Mouse (Mus musculus) bone marrow macrophage, adult 2 months (primary cell): ENCODE measurements at regions not wholly inside any gene's neighbourhood (a gene's known extent, or its start where the extent isn't known, plus 50 kb on each side); places are given as distances from the start of the nearest gene placed in this dataset.

Source experiments
- H3K27ac ChIP-seq: 2 replicates; pipeline ENCODE4 v1.5.1; 2012; ENCODE audit warnings: low read depth, low read length; ENCODE audit not compliant: insufficient read depth
- H3K4me1 ChIP-seq: 2 replicates; pipeline ENCODE4 v1.6.1; 2012; ENCODE audit warnings: low read length; ENCODE audit not compliant: control insufficient read depth, insufficient read depth
- H3K4me3 ChIP-seq: 2 replicates; pipeline ENCODE4 v1.5.1; 2012; ENCODE audit warnings: mild to moderate bottlenecking, low read length, moderate library complexity; ENCODE audit not compliant: insufficient read depth
- CTCF ChIP-seq: IDR thresholded peaks from 2 replicates; pipeline ENCODE4 v1.5.1; 2012; ENCODE audit warnings: low read depth, mild to moderate bottlenecking, low read length, moderate library complexity
- POLR2A ChIP-seq: IDR thresholded peaks from 2 replicates; pipeline ENCODE4 v1.6.1; 2012; ENCODE audit warnings: mild to moderate bottlenecking, low read depth, low read length, borderline replicate concordance

GRCm38 (mm10) chr5:136626891-136627290, 59.6 kb upstream of the Cux1 start:
- Histone ChIP-seq H3K27ac (no peak overlapping the region), H3K4me1 (peaks cover 3% of the 10 kb centered on the region), H3K4me3 (no peak overlapping the region)
- TF ChIP-seq POLR2A (no peak), CTCF (no peak)

DNA sequence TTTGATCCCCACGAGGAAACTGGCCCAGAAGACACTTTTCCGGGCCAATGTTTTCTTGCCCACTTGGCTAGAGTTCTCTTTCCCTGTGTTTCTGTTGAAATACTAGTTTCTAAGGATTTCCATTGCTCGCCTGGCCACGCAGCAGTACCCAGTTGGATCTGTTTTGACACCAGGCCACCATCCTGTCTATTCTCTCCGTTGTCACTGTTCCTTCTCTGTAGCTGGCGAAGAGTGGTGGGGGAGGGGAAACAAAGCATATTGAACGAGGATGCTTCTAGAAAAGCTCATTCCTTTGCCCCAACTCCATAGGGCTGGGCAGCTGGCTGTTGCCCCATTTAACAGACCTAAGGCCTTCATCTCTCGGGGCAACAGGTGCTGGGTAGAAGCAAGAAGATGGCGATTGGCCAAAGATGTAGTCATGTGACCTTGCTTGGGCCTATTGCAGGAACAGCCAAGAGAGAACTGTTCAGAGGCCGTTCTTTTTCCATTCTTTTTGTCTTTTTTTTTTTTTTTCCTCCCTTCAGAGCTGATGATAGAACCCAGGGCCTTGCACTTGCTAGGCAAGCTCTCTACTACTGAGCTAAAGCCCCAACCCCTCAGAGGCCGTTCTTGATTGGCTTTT, 60.5 kb upstream of the Cux1 start:
- no peak overlapping the region for H3K27ac ChIP-seq
- H3K4me1 ChIP-seq, result peaks cover 2% of the 10 kb centered on the region
- TF ChIP-seq POLR2A (no peak), CTCF (no peak)
- H3K4me3 ChIP-seq, result no peak overlapping the region

DNA sequence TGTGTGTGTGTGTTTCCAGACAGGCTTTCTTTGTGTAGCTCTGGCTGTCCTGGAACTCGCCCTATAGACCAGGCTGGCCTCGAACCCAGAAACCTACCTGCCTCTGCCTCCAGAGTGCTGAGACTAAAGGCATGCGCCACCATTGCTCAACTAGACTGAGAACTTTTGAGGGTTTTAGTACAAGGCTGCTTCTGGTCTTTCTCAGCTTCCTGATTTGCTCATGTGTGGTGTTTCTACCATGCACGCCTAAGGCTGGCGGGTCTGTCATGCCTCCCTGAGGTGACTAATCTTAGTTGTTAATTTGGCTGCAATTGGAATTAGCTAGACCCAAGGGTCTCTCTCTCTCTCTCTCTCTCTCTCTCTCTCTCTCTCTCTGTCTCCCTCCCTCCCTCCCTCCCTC, 61.2 kb upstream of the Cux1 start:
- no peak overlapping the region for H3K4me3 ChIP-seq
- no peaks in the 10 kb centered on the region for H3K4me1 ChIP-seq
- no peak overlapping the region for H3K27ac ChIP-seq
- TF ChIP-seq CTCF, result no peak
- no peak for TF ChIP-seq POLR2A

- no peak overlapping the region for H3K27ac ChIP-seq
- TF ChIP-seq POLR2A (no peak), CTCF (no peak)
- H3K4me3 ChIP-seq, result no peak overlapping the region
- H3K4me1 ChIP-seq, result no peaks in the 10 kb centered on the region
Measured at GRCm38 (mm10) chr5:136632286-136632685, 60.7 kb upstream of the Myl10 start.

- no peak for TF ChIP-seq CTCF
- TF ChIP-seq POLR2A, result no peak
- Histone ChIP-seq H3K4me3 (no peak overlapping the region), H3K27ac (no peak overlapping the region), H3K4me1 (no peaks in the 10 kb centered on the region)
Measured at GRCm38 (mm10) chr5:136633901-136634300, 59.0 kb upstream of the Myl10 start.

DNA sequence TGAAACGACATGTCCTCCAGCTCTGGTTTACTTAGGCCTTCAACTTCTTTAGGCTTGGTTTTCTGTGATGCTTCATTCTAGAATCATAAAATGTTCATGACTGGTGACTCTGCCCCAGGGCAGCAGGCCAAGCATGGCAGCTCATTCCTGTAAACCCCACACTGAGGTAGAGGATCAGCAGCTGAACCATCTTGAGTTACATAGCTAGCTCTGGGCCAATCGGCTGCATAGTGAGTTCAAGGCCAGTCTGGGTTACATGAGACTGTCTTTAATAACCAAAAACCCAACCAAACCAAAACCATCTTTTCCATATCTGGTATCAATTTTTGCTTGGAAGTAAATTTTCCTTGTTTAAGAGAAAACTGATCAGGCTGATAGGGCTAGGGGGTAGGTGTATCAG, 57.8 kb upstream of the Myl10 start:
- Histone ChIP-seq H3K4me1 (no peaks in the 10 kb centered on the region), H3K4me3 (no peak overlapping the region), H3K27ac (no peak overlapping the region)
- TF ChIP-seq POLR2A (no peak), CTCF (no peak)

DNA sequence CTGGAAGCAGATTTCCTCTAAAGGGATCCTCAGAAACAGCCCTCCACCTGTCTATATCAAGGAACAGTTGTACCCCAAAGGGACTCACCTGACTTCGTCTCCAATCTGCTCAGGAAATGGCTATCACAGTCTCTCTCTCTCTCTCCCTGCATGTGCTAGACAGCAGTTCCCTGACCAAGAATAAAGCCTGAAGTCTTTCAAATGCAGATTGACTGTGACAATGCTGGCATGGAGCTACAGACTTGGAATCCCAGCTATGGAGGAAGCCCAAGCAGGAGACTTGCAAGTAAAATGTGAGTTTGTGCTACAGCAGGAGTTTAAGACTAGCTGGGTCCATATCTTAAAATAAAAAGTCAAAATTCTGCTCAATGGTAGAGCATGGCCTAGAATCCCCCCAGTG, 56.5 kb upstream of the Myl10 start:
- TF ChIP-seq CTCF, result no peak
- TF ChIP-seq POLR2A, result no peak
- H3K4me3 ChIP-seq, result no peak overlapping the region
- H3K4me1 ChIP-seq, result peaks cover under 1% of the 10 kb centered on the region
- no peak overlapping the region for H3K27ac ChIP-seq

DNA sequence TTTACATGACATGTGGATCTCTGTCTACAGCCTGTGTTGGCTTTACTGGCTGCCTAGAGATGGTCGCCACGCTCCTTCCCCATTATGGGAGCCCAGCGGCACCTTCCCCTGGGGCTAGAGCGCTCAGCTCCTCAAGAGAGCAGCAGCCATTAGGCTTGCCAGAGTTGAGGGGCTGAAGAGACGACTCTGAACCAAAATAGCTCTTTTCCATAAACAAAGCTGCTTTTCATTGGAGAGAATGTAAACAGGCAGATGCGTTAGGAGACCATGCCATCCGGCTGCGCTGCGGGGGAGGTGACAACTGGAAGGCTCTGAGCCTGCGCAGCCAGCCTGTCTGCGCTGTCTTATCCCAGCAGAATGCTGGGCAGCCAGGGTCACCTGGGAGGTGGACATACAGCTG, 55.1 kb upstream of the Myl10 start:
- Histone ChIP-seq H3K4me1 (peaks cover 13% of the 10 kb centered on the region), H3K4me3 (no peak overlapping the region), H3K27ac (no peak overlapping the region)
- TF ChIP-seq POLR2A (no peak), CTCF (no peak)

GRCm38 (mm10) chr5:136640871-136641619, 51.9 kb upstream of the Myl10 start:
- H3K4me1 ChIP-seq, result peaks cover 13% of the 10 kb centered on the region
- no peak overlapping the region for H3K27ac ChIP-seq
- no peak for TF ChIP-seq CTCF
- no peak for TF ChIP-seq POLR2A
- H3K4me3 ChIP-seq, result no peak overlapping the region

- TF ChIP-seq CTCF (no peak), POLR2A (no peak)
- Histone ChIP-seq H3K4me1 (peaks cover 13% of the 10 kb centered on the region), H3K27ac (no peak overlapping the region), H3K4me3 (no peak overlapping the region)
Measured at GRCm38 (mm10) chr5:136642208-136642607, 50.7 kb upstream of the Myl10 start.
